Mouse (Mus musculus) midbrain, embryonic 14.5 days (tissue): ENCODE measurements around the gene Ppig. TPM values are rescaled to one million over a fixed set of nuclear protein-coding genes. Genes with fewer than 3 reads are reported as not detected.

Experiments used
- polyA plus RNA-seq: library from polyadenylated mRNA; unstranded; fragments of >200 nt; fragmentation: Nextera tagmentation; extraction: Ambion mirVana; gene quantifications from 2 replicates; pipeline ENCODE4 v1.2.1, GENCODE M21; 2014

Gene Ppig
- polyA plus RNA-seq, 1 experiment from 2014 or later, result 95.9 TPM

Other genes starting within 250 kb of the Ppig start
- 1.9 and 2.9 TPM in 2 replicates for gene Lrp2, start 136.5 kb upstream of the Ppig start, polyA plus RNA-seq
- gene Bbs5, start 75.4 kb upstream of the Ppig start, polyA plus RNA-seq, result 19.7 and 21.2 TPM in 2 replicates
- gene Klhl41, start 52.4 kb upstream of the Ppig start, polyA plus RNA-seq, result 0.11 and 0.21 TPM in 2 replicates
- 15.7 and 20.1 TPM in 2 replicates for gene Fastkd1, start 9.0 kb upstream of the Ppig start, polyA plus RNA-seq
- gene Ccdc173, start 67.0 kb downstream of the Ppig start, polyA plus RNA-seq, result 2.5 and 3.0 TPM in 2 replicates
- gene Phospho2, start 67.1 kb downstream of the Ppig start, polyA plus RNA-seq, result 33.4 and 49.4 TPM in 2 replicates
- gene Klhl23, start 99.4 kb downstream of the Ppig start, polyA plus RNA-seq, result 75.3 and 85.9 TPM in 2 replicates
- 251 and 296 TPM in 2 replicates for gene Ssb, start 139.0 kb downstream of the Ppig start, polyA plus RNA-seq
- gene Mettl5, start 163.1 kb downstream of the Ppig start, polyA plus RNA-seq, result 27.7 and 29.7 TPM in 2 replicates
- 26.0 and 26.9 TPM in 2 replicates for gene Ubr3, start 174.7 kb downstream of the Ppig start, polyA plus RNA-seq